18 mouse cellular contexts compared by ENCODE assay signal in genomic region chr7:97076977-97077376, GRCm38 (mm10).
"Had no signal": no experiment of that assay in that cellular context is flagged by ENCODE, and none has a peak within 500 bp of the region (broad histone marks: within the 10 kb centered on the region; RNA-seq: fewer than 3 reads in every experiment).

No protein-coding gene starts in this region.

- H3K9ac ChIP-seq: liver, embryonic 13.5 days; liver, postnatal 0 days; midbrain, embryonic 15.5 days; neural tube, embryonic 13.5 days; stomach, embryonic 15.5 days had no signal

- H3K4me3 ChIP-seq: left cerebral cortex, adult 2 months; limb, embryonic 10.5 days; liver, embryonic 13.5 days; megakaryocyte, embryonic 14.5 days; midbrain, embryonic 15.5 days; neural tube, embryonic 13.5 days; stomach, embryonic 15.5 days had no signal

- DNase-seq: liver, embryonic 13.5 days; liver, postnatal 0 days; retina, postnatal 1 day; right cerebral cortex, postnatal 4 days; spleen, adult 18-20 months; thymus, adult 2 months; thymus, postnatal 25 days had no signal

- H3K4me2 ChIP-seq: liver, embryonic 13.5 days; midbrain, embryonic 11.5 days; midbrain, embryonic 15.5 days; neural tube, embryonic 13.5 days; stomach, embryonic 15.5 days had no signal

- H3K9me3 ChIP-seq: limb, embryonic 10.5 days; liver, embryonic 13.5 days; megakaryocyte, embryonic 14.5 days; midbrain, embryonic 15.5 days; neural tube, embryonic 13.5 days; stomach, embryonic 15.5 days had no signal

- H3K27me3 ChIP-seq: liver, embryonic 13.5 days; megakaryocyte, embryonic 14.5 days; midbrain, embryonic 15.5 days; neural tube, embryonic 13.5 days; stomach, embryonic 15.5 days had no signal

- ATAC-seq: hindbrain, embryonic 16.5 days; inflammation-experienced regulatory T-cells, adult 6 months; intestine, postnatal 0 days; liver, postnatal 0 days; midbrain, embryonic 15.5 days had no signal

- H3K36me3 ChIP-seq: limb, embryonic 10.5 days; liver, embryonic 13.5 days; midbrain, embryonic 15.5 days; neural tube, embryonic 13.5 days; stomach, embryonic 15.5 days had no signal

- H3K27ac ChIP-seq: left cerebral cortex, adult 2 months; limb, embryonic 10.5 days; liver, embryonic 13.5 days; macrophage; midbrain, embryonic 15.5 days; neural tube, embryonic 13.5 days; stomach, embryonic 15.5 days had no signal
